Mouse (Mus musculus): ENCODE data around the gene Tmem198.

Gene Tmem198

DNA sequence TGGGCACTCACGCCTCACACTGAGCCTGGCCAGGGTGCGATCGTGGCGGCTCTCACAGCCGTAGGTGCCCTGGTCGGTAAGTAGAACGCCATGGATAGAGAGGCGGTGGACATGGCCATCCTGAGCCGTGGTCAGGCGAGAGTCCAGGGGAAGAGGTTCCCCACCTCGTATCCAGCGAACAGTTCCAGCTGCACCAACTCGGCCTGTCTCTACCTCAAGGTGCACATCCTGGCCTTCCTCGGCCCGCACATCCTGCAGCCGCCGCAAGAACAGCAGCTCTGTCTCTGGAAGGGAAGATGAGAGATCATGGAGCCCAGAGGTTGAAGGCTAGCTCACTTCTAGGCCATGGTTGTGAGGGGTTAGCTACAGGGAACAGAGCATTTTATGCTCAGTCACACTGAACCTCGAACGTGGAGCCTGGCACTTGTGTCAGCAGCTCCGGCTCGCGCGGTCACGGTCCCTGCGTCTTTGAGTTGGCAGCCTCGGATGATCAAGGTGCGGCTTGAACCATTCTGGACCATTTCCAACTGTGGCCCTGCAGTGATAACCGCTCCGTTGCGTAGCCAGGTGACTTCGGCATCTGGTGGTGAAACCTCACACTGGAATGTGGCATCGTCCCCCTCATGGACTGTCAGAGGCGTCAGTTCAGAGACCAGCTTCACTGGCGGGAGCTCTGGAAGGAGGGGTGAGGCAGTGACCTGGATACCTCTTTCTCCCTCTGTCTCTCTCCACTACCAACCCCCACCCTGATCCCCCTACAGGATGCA, 11.6 kb downstream of the Tmem198 start:
- DNase-seq: no peak

DNA sequence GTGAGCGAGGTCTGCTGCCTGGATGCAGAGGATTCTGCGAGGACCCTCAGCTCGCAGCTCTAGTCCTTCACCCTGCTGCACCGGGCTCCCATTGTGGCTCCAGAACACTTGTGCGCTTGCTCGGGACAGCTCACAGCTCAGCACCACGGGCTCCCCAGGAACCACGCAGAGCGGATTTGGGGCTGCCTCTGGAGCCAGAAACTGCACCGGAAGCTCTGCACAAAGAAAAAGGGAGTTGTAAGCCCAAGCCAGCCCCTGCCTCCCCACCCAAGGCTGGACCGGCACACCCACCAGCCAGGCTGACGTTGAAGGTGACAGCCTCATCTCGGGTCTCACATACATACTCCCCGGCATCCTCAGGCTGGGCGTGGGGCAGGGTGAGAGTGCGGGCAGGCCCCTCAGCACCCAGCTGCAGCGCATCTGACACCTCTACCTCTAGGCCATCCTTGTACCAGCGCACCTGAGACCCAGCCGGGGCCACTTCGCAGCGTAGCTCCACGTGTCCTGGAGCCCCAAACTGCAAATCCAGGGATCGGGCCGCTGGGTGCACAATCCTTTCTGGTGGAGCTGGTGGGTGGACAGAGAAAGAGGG, 13.3 kb downstream of the Tmem198 start:
- DNase-seq: no peak

DNA sequence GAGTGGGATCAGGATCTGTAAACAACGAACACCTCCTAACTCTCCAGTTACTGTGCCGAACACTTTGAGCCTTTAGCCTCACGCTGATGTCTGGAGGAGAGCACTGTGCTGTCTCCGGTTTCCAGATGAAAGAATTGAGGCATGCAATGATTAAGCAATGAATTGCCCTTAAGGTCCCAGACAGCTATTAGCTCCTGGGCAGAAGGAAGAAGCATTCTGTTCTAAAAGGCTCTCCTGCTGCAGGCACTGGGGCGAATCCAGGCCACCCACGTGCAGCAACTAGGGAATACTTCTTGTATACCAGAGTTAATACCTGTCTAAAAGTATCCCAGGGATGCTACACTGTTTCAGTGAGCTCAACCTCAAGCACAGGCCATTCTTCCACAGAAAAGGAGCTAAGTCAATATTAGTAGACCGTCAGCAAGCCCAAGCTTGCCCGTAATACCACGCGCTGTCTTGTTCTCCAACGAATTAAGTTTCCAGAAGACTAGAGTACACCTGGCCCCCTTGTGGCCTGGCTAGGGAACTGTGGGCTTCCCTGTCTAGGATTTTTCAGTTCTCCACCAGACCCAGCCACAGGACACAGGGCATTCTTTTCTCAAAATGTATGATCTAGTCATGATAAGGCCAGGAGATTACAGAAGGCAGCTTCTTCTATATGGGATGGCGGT, 15.7 kb downstream of the Tmem198 start:
- peak; percentile 73 for DNase-seq

DNA sequence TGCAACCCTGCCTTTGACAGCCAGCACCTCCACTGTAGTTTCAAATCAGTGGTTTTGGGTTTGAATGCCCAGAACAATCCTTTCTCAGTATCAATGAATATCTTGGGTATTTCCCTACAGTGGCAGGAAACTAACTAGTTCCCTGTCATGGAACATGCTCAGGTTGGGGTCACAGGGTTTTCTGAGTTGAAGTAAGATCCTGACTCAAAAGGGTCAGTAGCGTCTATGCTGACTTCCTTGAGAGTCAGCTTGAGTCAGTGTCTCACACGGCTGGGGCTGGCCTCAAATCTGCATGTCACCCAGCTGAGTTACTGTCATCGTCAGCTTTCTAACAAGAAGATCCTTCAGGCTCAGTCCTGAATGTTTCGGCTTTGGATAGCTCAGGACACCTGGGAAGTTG, 19.6 kb downstream of the Tmem198 start:
- no peak for DNase-seq

DNA sequence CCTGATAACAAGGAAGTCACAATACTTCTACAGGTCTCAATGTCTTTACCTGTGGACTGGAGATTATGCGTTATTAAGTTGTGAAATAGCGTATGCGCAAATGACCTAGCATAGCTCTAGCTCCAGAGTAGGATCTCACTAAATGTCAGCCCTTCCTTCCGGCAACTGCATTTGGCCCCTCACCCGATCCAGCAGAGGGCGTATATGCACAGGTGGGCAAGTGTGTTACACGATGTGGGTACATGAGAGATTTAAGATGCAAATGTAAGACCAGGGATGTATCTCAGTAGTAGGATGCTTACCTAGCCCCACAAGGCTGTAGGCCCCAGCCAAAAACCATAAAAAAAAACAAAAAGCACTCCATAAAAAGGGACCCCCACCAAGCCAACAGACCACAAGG, 20.1 kb downstream of the Tmem198 start:
- no peak for DNase-seq

DNA sequence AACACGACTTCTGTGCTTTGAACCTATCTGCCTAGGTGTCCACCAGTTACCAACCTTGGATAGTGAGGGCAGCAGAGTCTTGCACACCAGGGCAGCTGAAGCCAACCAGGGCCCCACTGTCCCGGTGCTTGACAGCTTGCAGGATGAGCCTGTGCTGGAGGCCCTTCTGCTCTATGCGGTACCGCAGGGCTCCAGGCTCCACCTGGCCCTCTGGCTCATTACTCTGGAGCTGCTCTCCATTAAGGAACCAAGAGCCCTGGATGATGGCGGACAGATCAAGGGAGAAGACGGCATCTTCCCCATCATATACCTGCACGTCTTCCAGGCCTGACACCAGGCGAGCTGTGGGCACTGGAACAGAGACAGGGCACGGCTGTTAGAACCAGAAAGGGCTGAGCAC, 22.6 kb downstream of the Tmem198 start:
- DNase-seq: no peak

DNA sequence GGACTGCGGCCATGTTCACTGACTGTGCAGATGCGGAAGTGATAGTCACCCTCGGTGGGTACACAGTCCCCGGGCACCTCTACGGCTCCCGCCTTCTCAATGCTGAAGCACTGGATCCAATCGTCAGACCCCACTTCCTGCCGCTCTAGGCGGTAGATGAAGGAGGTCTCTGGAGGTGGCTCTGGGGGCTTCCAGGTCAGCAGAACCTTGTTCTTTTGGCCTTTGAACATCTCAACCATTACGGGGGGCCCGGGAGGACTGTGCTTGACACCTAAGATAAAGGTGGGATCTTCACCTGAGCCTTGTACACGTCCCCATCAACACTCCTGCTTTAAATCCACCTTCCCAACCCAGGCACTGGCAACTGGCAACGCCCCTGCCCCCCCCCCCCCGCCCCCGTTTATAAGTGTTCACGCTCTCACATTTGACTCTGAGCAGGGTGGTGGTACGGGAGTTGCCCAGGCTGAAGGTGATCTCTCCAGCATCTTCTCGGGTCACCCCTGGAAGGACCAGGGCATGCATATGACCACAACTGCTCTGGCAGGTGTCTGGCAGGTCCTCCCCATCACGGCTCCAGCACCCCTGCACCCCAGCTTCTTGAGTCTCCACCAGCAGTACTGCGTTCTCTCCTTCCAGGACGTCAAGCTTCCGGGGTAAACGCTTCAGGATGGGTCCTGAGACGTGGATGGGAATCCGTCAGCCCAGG, 23.8 kb downstream of the Tmem198 start:
- DNase-seq: no peak

DNA sequence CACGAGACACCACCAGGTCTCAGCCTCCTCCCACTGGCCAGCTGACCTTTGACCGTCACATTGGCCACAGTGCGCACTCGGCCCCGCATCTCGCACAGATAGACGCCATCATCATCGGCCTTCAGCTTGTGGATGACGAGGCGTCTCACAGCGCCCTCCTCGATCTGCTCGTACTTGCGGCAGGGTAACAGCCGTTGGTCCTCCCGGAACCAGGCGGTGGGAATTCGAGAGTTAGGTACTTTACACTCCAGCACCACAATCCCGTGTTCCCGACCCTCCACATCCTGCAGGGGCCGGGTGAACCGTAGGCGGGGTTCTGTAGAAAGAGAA, 24.3 kb downstream of the Tmem198 start:
- no peak for DNase-seq

DNA sequence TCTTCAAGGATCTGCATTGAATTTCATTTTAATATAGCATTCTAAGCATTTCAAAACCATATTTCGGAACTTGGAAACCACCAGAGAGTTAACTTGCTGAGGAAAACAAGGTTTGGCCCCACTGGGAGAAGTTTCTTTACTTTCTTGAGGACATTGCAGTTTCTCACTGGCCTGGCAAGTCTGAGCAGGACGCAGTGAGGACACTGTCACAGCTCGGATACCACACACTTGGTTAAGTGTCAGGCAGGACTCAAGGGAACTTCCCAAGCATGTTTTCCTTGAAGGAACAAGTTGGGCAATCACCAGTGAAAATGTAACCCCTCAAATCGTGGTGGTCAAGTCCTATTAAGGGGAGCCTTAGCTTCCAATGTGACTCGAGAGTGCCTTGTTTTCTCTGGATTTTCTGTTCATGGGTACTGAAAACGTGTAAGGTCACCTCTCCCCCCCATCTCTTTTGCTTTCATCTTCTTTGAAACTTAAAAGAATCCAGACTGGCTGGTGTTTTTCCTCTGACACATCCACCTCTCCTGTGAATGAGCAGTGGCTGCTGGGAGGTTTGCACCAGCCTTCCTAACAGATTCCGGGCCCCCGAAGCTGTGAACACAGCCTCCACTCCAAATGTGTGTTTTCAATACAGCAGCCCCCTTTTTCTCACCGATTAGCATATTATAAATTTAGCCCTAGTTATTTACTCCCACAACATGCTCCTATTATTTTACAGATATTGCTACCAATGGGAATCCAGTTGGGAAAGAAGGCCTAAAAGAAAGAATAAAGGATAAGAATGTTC, 25.1 kb downstream of the Tmem198 start:
- DNase-seq: no peak

DNA sequence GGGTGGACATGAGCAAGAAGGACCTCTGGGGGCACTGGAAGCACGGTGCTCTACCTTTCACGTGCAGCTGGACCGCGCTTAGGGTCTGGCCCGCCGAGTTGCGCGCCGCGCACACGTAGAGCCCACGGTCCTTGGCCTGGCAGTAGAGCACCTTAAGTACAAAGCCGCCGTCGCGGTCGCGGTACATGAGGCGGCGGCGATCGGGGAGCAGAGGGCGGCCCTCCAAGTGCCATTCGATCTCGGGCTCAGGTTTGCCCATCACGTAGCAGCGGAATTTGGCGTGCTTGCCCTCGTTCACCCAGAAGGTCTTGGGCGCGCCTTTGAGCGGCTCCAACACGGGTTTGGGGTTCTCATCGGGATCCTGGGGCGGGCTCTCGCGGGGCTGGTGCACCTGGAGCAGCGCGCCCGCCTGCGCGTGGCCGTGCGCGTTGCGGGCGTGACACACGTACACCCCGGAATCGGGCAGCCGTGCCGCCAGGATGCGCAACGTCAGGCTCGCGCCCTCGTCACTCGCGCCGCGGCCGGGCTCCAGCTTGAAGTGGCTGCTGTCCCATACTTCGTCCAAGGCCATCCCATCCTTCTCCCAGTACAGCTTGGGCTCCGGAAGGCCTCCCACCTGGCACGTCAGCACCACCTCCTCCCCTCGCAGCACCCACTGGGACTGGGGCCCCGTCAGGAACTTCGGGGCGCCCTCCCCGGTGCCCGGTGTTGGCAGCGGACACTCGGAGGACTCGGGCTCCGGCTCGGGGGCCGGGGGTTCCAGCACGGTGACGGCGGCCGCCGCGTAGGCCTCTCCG, 26.0 kb downstream of the Tmem198 start:
- peak; percentile 76 for DNase-seq

DNA sequence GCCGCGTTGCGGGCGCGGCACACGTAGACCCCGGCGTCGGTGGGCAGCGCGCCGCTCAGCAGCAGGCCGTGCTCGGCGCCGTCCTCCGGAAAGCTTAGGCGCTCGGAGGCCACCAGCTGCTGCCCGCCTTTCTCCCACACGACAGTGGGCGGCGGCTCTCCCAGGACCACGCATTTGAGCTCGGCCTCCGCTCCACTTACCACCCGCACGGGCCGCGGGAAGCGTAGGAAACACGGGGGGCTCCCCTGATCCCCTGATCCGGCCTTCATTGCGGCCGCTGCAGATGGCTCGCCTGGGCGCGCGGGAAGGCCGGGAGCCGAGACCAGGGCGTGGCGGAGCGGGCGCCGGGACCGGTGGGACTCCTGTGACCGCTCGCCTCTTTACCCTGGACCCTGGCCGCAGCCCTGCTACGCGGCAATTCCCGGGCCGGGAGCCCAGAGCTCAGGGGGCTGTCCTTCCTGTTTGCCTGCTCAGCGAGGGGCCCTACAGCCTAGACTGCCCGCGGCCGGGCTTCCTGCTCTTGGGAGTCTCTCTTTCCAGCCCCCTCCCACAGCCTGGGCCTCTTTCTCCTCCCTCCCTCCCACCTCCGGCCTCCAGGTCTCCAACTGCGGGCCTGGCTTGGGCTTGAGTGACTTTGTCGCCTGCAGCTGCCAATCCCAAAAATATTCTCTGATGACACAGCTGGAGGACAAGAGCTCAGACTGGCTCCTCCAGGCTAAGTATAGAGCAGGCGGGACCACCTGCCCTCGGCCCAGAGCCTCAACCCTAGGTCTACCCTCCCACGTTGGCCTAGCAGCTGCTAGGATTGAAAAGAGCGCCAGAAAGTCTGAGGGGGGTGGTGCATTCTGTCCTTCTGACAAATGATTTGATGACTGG, 26.9 kb downstream of the Tmem198 start, which contains the start of gene Obsl1:
Obsl1 (minus strand) TSS at position 497 of the 876 bp plus-strand sequence.
- DNase-seq: peak; percentile 86

DNA sequence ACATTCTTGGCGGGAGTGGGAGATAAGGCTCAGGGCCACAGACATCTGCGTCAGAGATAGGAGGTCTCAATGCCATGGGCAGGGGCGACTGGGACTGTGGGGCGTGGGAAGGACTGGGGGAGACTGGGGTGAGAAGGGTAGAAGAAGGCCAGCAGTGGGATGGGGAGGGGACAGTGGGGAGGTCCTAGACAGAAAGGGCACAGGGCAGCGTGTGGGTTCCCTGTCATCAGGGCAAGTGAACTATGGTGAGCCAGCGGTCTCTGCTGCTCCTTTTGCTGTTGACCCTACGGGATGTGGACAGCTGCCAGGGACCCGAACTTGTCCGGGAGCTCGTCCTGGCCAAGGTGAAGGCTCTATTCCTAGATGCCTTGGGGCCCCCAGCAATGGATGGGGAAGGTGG, 27.7 kb downstream of the Tmem198 start, which contains the start of gene Inha:
Inha (plus strand) TSS at position 72 of the 400 bp plus-strand sequence.
- peak; percentile 29 for DNase-seq

DNA sequence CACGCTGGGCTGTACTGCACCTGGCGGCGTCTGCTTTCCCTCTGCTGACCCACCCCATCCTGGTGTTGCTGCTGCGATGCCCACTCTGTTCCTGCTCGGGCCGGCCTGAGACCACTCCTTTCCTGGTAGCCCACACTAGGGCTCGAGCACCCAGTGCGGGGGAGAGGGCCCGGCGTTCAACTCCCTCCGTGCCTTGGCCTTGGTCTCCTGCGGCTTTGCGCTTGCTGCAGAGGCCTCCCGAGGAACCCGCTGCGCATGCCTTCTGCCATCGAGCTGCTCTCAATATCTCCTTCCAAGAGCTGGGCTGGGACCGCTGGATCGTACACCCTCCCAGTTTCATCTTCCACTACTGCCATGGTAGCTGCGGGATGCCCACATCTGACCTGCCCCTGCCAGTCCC, 30.3 kb downstream of the Tmem198 start:
- no peak for DNase-seq

DNA sequence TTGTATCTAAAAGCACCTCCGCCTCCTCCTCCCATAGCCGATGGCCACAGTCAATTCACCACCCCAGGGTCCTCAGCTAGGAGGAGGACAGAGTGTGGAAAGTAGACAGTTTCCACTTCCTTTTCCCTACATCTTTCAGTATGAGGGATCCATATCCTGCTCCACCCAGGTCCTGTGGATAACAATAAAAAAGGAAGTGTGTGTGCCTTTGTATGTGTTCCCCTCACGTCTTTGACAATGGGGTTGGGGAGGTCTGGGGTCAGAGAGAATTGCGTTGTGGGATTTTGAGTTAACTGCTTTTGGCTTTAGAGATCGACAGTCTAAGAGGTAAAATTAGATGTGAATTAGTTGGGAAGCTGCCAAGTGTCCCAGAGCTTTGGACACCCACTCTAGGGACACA, 30.8 kb downstream of the Tmem198 start:
- DNase-seq: no peak

DNA sequence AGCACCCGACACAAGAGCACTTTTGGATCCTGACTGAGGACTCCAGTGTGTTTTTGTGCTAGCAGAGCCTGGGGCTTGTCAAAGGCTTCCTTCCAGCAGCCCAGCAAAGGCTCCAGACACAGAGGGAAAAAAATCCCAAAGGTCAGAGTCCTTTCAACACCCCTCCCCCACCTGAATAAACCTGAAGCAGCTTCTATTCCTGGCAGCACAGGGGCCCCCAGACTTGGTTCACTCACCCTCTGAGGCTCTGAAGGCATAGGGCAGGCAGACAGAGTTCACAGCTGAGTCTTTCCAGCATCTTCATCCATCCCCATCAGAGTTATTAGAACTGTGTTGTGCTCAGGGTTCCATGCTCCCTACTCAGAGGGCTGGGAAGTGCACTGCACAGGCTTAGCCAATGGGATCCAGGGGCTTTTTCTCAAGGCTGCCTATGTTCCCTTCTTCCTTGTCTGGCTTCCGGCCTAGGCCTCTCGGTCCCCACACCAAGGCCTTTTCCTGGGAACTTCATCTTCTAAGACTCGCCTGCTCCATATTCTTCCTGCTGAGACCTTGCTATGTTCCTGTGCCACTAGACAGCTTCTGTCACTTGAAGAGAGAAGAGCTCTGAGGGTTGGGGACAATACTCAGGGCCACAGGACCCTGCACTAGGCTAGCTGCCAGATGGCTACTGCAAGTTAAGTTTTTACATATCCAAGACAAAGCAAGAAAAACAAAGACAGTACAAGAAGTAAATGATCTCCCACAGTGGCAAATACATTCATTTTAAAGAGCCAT, 32.3 kb downstream of the Tmem198 start:
- DNase-seq: no peak

DNA sequence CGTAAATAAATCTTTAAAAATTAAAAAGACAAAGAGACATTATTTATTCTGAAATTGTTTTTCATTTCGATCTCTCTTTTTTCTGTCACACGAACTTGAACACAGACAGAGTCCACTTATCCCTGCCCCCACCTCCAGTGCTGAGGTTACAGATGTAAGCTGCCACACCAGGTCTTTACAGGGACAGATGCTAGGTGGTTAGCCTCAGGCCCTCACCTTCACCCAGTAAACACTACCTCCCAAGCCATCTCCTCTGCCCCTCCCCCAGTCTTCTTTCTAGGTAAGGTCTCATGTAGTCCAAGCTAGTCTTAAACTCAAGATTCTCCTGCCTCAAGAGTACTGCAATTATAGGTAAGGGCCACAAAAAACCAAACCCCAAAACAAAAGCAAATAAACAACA, 33.2 kb downstream of the Tmem198 start:
- DNase-seq: no peak

DNA sequence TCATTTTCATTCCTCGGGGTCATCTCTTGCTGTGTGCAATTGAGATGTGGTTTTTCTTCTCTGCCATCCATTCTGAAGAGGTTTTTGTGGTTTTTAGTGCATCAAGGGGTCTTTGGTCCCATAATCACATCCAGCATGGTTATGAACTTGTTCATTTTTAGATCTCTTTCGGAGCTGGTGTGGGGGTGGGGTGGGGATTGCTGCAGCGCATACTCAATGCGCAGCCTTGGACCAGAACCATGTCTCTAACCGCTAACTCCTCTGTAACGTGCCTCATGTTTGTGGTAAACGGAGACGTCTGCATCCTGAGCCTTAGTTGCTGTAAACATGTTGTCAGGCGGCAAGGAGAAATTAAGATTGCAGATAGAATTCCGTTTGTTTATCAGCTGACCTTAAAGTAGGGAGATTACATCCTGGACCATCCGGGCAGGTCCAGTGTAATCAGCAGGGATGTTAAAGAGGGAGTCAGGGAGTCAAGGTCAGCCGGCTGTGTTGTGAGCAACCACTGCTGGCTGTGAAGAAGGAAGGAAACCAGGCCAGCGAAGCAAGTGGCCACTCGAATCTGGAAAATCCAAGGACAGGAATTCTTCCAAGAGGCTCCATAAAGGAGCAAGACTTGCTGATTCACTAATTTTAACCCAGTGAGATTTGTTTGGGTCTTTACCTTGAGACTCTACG, 37.5 kb downstream of the Tmem198 start:
- DNase-seq: no peak

DNA sequence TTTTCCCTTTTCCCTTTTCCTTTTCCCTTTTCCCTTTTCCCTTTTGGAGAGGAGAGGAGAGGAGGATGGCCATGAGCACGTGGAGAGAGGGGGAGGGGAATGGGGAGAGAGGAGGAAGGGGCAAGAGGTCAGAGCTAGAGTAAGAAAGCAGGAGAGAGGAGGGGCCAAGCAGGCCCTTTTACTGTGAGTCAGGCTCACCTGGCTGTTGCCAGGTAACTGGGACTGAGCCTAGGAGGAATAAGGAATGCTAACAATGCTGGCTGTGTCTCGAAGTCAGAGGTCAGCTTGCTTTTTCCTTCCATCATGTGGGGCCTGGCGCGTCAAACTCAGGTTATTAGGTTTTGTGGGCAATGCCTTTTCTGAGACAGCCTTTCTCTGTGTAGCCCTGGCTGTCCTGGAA, 38.7 kb downstream of the Tmem198 start:
- DNase-seq: no peak

DNA sequence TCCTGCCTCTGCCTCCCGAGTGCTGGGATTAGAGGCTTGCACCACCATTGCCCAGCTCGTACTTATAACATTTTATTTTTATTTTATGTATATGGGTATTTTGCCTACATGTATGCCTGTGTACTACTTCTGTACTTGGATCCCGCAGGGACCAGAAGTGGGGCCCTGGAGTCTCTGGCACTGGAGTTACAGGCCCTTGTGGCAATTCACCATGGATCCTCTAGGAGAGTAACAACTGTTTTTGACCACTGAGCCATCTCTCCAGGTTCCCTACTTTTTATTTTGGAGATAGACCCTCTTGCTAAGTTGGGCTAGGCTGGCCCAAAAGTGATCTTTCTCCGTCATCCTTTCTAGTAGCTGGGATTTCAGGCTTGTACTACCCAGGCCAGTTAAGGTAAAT, 39.1 kb downstream of the Tmem198 start:
- no peak for DNase-seq
